ENCODE assay signal across 8 mouse cellular contexts in genomic region chr12:81861199-81862085, GRCm38 (mm10). TPM values are rescaled to one million over a fixed set of nuclear protein-coding genes. Genes with fewer than 3 reads are reported as not detected.
DNase-seq lines count a peak whose midpoint lies in the region; ATAC-seq lines count a peak whose summit lies in the region.

No protein-coding gene starts in this region.

- no peaks in the 10 kb centered on the region for H3K36me3 ChIP-seq in erythroblast, embryonic 14.5 days (ENCODE audit: control insufficient read depth)
- no peaks in the 10 kb centered on the region for H3K36me3 ChIP-seq in embryonic facial prominence, embryonic 11.5 days (replicated peaks; ENCODE audit: control insufficient read depth, insufficient read depth, low read depth, low read length)
- no peaks in the 10 kb centered on the region for H3K36me3 ChIP-seq in intestine, embryonic 14.5 days (ENCODE audit: control insufficient read depth, insufficient read depth, low read length)
- H3K36me3 ChIP-seq in neural tube, embryonic 13.5 days: no peaks in the 10 kb centered on the region

- H3K4me2 ChIP-seq in embryonic facial prominence, embryonic 11.5 days (ENCODE audit: low read depth, low read length): peak overlapping the region; percentile 66
- peak overlapping the region; percentile 70 for H3K4me2 ChIP-seq in intestine, embryonic 14.5 days (ENCODE audit: low read length)
- H3K4me2 ChIP-seq in neural tube, embryonic 13.5 days: peak overlapping the region; percentile 78

- peaks cover 62% of the 10 kb centered on the region for H3K27me3 ChIP-seq in erythroblast, embryonic 14.5 days (ENCODE audit: control insufficient read depth)
- no peaks in the 10 kb centered on the region for H3K27me3 ChIP-seq in embryonic facial prominence, embryonic 11.5 days (ENCODE audit: control insufficient read depth, insufficient read depth, low read length)
- no peaks in the 10 kb centered on the region for H3K27me3 ChIP-seq in intestine, embryonic 14.5 days (replicated peaks; ENCODE audit: control insufficient read depth, insufficient read depth, low read length)
- no peaks in the 10 kb centered on the region for H3K27me3 ChIP-seq in neural tube, embryonic 13.5 days

- no peak overlapping the region; the same call in 1 of the 2 replicates for H3K27ac ChIP-seq in embryonic facial prominence, embryonic 11.5 days (replicated peaks; ENCODE audit: low read depth, low read length)
- peak overlapping the region; percentile 90; the same call in 1 of the 2 replicates for H3K27ac ChIP-seq in intestine, embryonic 14.5 days (ENCODE audit: low read depth)
- H3K27ac ChIP-seq in neural tube, embryonic 13.5 days (replicated peaks): peak overlapping the region; percentile 96

- peak overlapping the region; percentile 65 for H3K4me3 ChIP-seq in erythroblast, embryonic 14.5 days (replicated peaks)
- peak overlapping the region; percentile 98 for H3K4me3 ChIP-seq in embryonic facial prominence, embryonic 11.5 days (ENCODE audit: low read depth, low read length)
- H3K4me3 ChIP-seq in intestine, embryonic 14.5 days (ENCODE audit: low read depth, low read length): peak overlapping the region; percentile 95
- peak overlapping the region; percentile 96 for H3K4me3 ChIP-seq in neural tube, embryonic 13.5 days

- H3K9ac ChIP-seq in embryonic facial prominence, embryonic 11.5 days (replicated peaks; ENCODE audit: low read length): peak overlapping the region; percentile 96
- peak overlapping the region; percentile 96 for H3K9ac ChIP-seq in intestine, embryonic 14.5 days (ENCODE audit: low read length)
- peak overlapping the region; percentile 97 for H3K9ac ChIP-seq in neural tube, embryonic 13.5 days

- H3K4me1 ChIP-seq in erythroblast, embryonic 14.5 days (ENCODE audit: control insufficient read depth): peaks cover 8% of the 10 kb centered on the region
- peaks cover 4% of the 10 kb centered on the region for H3K4me1 ChIP-seq in embryonic facial prominence, embryonic 11.5 days (ENCODE audit: control insufficient read depth, insufficient read depth, low read length)
- H3K4me1 ChIP-seq in intestine, embryonic 14.5 days (replicated peaks; ENCODE audit: control insufficient read depth, insufficient read depth, low read length): peaks cover 57% of the 10 kb centered on the region
- peaks cover 31% of the 10 kb centered on the region for H3K4me1 ChIP-seq in neural tube, embryonic 13.5 days (replicated peaks)

- WGBS in embryonic facial prominence, embryonic 11.5 days: 26% methylated on average over 18 of the region's 18 CpGs
- WGBS in intestine, embryonic 14.5 days: 21% methylated on average over 18 of the region's 18 CpGs
- WGBS in neural tube, embryonic 13.5 days: 21% methylated on average over 18 of the region's 18 CpGs

- DNase-seq in 416B (ENCODE audit: low read depth): peak; percentile 59
- peak; percentile 49 for DNase-seq in embryonic facial prominence, embryonic 11.5 days (ENCODE audit: low spot score)
- DNase-seq in intestine, embryonic 14.5 days (ENCODE audit: low spot score): peak; percentile 59
- DNase-seq in yolk sac, embryonic 10.5 days (ENCODE audit: low spot score): no peak

- H3K9me3 ChIP-seq in erythroblast, embryonic 14.5 days (ENCODE audit: control insufficient read depth, low read length): no peaks in the 10 kb centered on the region
- H3K9me3 ChIP-seq in embryonic facial prominence, embryonic 11.5 days (replicated peaks; ENCODE audit: control insufficient read depth, low read length): no peaks in the 10 kb centered on the region
- no peaks in the 10 kb centered on the region for H3K9me3 ChIP-seq in intestine, embryonic 14.5 days (ENCODE audit: control insufficient read depth, low read length)
- H3K9me3 ChIP-seq in neural tube, embryonic 13.5 days: no peaks in the 10 kb centered on the region

- no peak for ATAC-seq in erythroblast, adult 5-6 weeks (replicated peaks; ENCODE audit: low FRiP score, poor library complexity, severe bottlenecking)
- no peak for ATAC-seq in embryonic facial prominence, embryonic 11.5 days (replicated peaks; ENCODE audit: insufficient number of reproducible peaks, low FRiP score, low TSS enrichment, low read depth)
- no peak for ATAC-seq in intestine, embryonic 14.5 days (replicated peaks; ENCODE audit: low FRiP score, low TSS enrichment, low read depth)
- ATAC-seq in neural tube, embryonic 13.5 days (ENCODE audit: low read depth): no peak
- no peak for ATAC-seq in megakaryocyte-erythroid progenitor cell, adult 5-6 weeks (replicated peaks; ENCODE audit: low FRiP score, low TSS enrichment, poor library complexity, severe bottlenecking)

RNA-seq across cellular contexts. Expression of gene Pcnx, which starts 1.6 kb away (rescaled TPM):
- polyA plus RNA-seq in erythroblast, embryonic 14.5 days (2012): 0.02 and 0.03 TPM in 2 replicates
- total RNA-seq in erythroblast, adult 5-6 weeks (2015; ENCODE audit: low replicate concordance): 2.5 and 8.6 TPM in 2 replicates
- 3.8 and 4.2 TPM in 2 replicates for total RNA-seq in erythroblast, adult 5-6 weeks (2017; ENCODE audit: low replicate concordance)
- 13.3 and 15.6 TPM in 2 replicates for polyA plus RNA-seq in embryonic facial prominence, embryonic 11.5 days (2014; fragmentation: Nextera tagmentation; extraction: Ambion mirVana)
- polyA plus RNA-seq in intestine, embryonic 14.5 days (2014; fragmentation: Nextera tagmentation; extraction: Ambion mirVana): 18.2 and 23.6 TPM in 2 replicates
- 7.2 and 12.4 TPM in 2 replicates for polyA plus RNA-seq in neural tube, embryonic 13.5 days (2015; fragmentation: Nextera tagmentation; extraction: Ambion mirVana)
- total RNA-seq in megakaryocyte-erythroid progenitor cell, adult 5-6 weeks (2014; fragmentation: Nextera tagmentation): 16.3 and 33.8 TPM in 2 replicates
- total RNA-seq in megakaryocyte-erythroid progenitor cell, adult 5-6 weeks (2017): 3.9 and 6.4 TPM in 2 replicates
